Mouse (Mus musculus) cerebellum, postnatal 4 days (tissue): ENCODE data around the gene Sirt2.

Experiments used
- DNase-seq, 2 experiments: peaks; one replicate each; pipeline ENCODE4 v3.0.0; 2022; ENCODE audit warnings: low spot score in 2 of 2, mixed read lengths in 1 of 2

The Sirt2 gene

DNA sequence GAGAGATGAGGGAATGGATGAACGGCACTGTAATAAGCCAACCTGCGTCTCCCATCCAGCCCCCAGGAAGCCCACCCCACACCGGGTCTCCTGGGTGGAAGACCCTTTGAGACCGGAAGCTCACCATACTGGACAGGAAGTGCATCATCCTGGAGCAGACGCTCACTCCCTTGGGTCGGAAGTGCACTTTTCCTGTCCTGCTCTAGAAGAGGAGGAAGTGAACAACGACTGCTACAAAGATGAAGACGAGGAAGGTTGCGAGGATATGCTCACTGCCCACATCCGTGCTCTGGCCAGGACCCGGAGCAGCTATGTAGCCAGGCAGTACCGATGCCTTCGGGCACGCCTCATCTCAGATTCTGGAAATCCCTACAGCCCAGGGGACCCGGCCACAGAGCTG, 29.3 kb downstream of the Sirt2 start:
- no peak for DNase-seq

DNA sequence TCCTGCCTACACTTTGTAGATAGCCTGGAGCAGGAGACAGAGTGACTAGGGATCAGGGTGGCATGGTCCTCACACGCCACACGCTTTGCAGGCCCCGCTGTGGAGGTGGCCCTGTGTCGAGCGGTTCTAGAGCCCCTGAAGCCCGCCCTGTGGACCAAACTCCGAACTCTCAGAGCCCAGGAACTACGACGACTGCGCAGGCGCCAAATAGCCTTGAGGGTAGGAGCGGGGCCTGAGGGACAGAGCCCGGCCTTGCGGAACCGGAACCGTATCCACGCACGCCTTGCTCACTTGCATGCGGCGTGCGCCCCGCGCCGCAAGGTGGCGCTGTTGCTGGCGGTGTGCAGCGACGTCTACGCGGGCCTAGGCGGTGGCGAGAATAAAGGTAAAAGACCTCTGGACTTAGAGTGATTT, 30.0 kb downstream of the Sirt2 start:
- DNase-seq = peak; percentile 60 to 81

DNA sequence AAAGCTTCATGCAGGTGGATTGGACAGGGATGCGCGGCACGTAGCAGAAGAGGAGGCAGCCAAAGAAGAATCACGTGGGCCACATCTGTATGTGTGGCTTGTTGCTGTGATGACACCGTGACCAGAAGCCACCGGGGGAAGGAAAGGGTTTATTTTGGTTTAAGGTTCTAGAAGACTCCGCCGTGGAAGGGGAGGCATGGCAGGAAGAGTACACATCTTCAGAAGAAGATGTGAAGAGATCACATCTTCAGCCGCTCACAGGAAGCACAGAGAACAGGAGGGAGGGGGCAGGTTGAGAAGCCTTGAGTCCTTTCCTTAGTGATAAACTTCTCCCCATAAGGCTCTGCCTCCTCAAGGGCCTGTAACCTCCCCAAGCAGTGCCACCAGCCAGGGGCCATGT, 33.5 kb downstream of the Sirt2 start:
- DNase-seq = no peak

DNA sequence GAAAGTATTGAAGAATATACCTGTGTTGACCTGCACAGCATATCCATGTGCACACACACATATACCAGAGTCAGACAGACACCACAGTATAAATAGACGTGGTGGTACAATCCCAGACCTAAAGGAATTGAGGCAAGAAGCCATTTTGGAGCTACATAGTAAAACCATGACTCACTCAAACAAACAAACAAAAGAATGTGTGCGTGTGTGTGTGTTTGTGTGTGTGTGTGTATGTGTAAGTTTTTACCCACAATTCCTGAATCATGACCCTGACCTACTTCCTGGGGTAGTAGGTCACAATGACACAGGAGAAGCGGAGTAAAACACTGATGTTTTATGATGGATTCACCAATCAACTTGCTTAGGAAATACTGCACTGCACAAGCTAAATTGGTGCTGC, 34.9 kb downstream of the Sirt2 start:
- no peak for DNase-seq

DNA sequence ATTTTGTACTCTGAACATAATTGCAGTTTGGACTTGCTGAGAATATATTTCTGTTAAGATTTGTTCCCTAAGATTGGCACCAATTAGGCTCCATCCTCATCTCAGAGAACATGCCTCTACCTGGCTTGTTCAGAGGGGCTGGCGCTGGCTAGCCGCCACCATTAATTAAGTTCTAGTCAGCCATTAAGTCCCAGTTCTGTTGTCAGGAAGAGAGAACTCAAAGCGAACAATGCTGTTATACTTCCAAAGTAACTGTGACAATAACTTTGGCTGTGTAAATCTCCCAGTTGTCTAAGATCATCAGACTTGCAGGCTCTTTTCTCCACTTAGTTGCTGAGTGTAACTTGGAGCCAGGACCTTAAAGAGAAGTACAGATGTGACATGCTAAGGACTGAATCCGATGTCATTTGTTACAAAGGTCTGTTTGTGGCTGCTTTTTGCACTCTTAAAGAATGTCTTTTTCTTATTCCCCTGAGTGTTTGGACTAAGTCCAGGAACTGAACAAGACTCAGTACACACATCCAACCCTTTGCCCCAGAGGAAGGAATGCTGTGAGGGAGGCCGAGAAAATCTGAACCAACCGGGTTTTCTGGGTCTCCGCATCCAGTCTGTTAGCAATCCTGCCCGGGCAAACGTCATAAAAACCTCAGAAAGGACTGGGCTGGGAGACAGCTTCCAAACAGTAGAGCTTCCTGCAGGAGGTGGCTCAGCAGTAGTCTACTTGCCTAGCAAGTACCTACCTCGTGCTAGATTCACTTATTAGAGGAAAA, 35.6 kb downstream of the Sirt2 start:
- DNase-seq = no peak

DNA sequence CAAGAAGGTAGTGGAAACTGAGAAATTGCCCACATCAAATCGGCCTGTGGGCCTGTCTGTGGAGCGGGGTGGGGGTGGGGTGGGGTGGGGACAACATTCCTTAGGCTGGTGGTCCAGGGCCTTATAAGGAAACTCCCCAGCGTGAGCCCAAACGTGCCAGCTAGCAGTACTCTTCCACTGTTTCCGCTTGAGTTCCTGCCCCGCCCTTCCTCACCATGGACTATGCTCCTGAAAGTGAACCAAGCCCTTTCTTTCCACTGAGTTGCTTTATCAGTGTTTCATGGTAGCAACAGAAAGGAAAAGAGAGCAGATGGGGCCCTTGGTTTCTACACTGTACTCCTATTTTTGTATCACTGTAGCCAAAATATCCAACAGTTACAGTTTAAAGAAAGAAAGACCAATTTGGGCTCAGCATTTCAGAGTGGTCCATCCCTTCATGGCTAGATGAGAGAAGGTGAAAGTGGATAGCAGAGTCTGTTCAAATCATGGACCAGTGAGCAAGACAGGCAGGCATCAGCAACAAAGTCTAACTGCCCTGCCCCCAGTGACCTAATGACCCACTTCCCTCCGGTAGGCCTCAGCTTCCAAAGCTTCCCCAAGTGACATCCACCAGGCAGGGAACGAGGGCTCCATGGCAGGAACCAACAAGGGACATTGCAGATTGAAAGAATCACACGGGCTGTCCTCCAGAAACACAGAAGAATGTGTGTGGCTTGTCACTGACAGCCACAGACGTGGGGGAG, 36.5 kb downstream of the Sirt2 start:
- DNase-seq = no peak

DNA sequence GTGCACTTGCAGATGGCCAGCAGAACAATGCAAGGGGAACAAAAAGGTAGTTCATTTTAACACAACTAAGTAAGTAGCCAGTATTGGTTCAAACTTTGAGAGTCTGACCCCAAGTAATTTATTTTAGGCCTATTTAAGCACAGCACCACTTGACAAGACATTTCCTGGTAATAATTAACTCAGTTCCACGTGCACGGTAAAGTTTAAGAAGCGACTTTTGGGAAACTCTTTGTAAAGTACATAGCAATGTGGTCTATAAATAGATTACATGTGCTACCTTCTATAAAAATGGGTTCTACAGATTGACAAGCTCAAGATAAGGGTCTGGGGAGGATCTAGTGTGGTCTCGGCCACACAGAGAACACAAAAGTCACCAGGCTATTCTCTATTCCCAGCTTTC, 37.2 kb downstream of the Sirt2 start:
- no peak for DNase-seq

DNA sequence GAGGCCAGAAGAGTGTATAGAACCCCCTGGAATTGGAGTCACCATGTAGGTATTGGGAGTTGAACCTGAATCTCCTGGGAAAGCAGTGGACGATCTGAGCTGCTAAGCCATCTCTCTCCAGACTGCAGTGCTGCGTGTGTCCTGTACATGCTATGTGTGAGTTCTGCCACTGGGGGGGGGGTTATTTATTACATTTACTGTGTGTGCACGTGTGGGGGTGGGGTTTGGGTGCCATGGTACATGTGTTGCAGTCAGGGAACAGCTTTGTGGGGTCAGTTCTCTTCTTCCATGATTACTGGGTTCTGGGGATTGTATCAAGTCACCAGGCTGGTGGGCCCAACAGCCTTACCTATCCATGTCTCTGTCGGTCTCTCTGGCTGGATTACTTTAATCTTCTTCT, 40.3 kb downstream of the Sirt2 start:
- DNase-seq = no peak

DNA sequence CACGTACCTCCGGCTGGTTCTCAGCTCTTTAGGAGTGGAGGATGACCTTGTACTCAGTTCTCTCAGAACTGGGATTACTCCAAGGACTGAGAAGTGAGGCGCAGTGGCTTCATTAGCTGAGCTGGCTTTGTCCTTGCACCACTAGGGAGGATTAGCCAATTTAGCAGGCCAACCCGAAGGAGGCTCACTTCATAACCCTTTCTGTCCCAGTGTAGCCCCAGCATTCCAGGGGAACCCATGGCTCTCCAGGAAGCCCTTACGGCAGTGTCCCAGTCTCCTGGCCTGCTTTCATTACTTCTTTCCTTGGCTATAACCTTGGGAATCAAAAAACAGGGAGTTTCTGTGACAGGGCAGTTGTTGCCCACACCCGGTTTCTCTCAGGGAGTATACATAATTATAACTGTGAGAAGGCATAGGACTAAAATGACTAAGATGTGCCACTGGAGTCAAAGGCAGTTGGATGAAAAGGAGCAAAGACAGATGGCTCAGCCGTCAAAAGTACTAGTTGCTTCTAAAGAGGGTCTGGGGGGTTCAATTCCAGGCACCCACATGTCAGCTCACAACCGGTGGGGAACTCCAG, 41.2 kb downstream of the Sirt2 start:
- no peak for DNase-seq

DNA sequence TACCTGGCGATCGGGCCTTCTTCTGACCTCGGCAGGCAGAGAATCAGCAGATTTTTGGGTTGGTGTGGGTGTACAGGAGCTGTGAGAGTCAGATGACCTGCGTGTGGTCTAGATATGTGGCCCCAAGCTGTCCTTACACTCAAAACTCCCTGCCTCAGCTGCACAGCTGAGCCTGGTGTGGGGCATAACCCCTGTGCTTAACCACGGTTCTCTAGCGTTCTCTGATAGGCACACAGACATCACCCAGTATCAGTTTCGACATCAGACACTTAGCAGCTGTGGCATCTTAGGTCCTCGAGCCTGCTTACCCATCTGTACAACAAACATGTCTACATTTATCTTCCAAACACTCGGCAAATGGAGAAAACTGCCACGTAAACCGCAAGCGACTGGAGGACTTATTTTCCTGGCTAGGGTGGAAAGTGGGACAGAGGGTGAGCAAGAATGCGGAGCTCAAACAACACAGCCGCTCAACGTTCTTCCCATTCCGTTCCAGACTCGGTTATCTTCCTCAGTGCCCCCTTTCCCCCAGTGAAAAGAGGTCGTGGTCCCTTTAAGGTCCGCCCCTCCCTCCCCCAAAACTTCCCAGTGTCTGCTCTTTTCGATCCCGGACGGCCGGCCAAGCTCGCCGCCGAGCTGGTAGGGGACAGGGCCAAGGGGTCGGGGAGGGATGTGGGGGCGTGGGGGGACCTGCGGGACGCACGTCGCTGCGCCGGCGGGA, 41.8 kb downstream of the Sirt2 start, which contains the start of gene Hnrnpl:
Hnrnpl (plus strand) TSS at position 321 of the 721 bp plus-strand sequence.
- DNase-seq = no peak

DNA sequence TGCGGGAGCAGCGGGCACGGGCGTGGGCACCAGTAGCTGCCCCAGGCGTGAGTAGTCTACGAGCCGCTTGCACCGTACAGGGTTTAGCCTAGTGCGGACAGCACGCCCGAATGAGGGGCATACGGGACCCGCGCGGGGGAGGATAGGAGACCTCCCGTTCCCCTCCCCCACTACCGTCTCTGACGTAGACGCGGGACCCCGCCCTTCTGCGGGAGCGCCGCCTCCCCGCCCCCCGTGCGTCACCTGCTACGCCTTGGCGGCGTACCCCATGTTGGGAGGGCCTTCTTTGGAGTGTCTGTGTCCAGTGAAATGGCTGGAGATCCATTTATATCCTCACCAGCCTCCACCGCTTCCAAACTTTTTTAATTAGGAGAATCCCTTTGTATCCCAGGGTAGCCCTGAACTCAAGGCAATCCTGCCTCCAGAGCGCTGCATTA, 42.4 kb downstream of the Sirt2 start:
- DNase-seq = peak; percentile 82 to 95

DNA sequence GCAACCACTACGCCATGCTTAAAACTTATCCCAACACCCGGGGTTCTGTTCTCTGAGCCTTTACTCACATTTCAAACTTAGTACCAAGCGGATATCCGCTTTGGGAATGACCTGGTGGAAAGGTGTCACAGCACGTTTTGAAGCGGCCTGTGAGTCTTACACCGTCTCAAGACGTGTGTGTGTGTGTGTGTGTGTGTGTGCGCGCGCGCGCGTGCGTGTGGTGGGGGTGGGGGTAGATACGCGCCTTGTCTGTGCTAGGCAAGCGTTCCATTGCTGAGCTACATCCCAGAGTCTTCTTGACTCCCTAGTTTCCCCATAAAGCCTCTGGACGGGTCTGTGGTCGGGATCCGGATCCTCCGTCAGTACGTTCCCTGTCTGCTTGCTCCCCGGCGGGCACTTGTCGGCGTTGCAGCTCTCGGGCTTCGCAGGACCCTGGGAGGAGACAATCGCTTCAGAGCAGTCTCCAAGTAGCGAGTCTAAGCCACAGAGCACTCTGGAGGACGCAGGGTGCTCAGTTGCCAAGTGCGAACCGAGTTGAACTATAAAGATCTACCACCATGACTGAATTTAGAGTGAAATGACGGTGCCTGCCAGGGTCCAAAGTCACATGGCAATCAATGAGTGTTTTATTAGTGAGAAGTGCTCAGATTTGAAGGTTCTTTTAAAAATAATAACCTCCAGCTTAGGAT, 43.0 kb downstream of the Sirt2 start:
- DNase-seq = peak in 1 of 2 experiments; percentile 61

DNA sequence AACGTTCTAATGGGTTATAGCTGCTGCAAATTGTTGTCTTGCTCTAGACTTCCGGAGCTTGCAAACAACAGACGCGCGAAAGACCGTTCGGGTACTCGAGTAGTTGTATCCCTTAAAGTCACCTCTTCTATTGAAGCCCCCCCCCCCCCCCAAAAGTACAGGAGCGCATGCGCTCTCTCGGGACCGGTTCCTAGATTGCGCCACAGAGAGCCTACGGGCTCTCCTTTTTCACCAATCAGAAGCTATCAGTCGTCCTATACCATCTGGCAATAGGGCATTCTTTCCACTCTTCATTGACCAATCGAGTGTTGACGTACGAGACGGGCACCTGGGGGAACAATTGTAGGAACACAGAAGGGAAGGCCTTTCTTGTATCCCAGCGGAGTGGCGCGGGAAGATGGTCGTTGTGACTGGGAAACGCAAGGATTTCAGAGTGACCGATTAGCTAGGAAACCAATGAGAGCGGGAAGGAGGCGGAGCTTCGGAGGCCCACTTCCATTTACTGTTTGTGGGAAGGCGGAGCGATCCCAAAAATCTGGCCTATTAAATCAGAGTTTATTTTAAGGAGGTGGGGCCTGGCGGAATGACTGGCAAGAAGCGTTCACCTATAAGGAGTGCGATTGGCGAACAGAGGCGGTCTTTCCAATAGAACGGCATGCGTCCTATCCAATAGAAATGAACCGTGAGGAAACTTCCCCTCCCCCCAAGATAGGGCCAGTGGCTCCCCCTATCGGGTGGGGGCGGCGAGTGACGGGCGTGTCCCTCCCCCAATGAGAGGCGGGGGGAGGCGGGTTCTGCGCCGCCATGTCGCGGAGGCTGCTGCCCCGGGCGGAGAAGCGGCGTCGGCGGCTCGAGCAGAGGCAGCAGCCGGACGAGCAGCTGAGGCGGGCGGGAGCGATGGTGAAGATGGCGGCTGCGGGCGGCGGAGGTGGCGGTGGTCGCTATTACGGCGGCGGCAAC, 43.9 kb downstream of the Sirt2 start:
- DNase-seq = peak; percentile 98 to 99

DNA sequence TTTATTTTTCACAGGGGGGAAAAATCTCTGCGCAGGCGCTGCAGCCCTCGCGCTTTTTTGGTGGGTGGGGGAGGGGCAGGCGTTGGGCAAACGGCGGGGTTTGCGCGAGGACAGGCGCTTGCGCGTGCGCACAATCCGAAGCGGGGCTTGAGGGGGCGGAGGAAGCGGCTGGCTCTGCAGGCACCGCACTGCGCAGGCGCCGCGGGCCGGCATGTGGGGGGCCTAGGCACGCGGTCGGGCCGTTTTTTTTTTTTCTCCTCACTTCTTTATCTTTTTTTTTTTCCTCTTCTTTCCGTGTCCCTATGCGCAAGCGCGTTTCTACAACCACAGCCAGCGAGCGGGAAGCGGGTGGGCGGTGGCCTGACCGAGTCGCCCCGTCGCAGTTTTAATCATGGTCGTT, 44.7 kb downstream of the Sirt2 start:
- peak; percentile 92 to 96 for DNase-seq

DNA sequence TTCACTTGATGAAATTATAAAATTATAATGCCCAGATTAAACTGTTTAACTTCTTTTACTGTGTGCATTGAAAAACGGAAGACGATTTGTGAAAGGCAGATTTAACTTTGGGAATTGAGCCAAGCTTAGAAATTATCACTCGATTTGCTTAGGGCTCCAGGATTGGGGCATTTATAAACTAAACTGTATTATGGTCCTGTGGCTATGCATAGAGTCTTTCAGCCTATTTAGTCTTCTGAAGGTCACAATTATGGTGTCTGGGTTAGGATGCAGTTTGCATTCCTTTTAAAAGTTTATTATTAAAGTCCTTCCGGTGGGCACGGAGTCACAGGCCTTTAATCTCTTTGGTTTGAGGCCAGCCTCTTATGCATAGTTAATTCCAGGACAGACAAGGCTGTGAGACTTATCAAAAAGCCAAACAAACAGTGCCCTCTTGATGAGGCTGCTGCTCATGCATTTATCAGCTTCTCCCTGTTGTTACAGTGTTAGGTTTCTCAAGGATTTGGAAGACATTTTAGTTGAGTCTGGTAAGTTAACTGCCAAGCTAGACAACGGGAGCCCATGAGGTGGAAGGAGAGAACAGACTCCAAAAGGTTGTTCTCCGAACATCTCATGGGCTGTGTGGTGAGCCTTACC, 45.2 kb downstream of the Sirt2 start:
- DNase-seq = no peak

DNA sequence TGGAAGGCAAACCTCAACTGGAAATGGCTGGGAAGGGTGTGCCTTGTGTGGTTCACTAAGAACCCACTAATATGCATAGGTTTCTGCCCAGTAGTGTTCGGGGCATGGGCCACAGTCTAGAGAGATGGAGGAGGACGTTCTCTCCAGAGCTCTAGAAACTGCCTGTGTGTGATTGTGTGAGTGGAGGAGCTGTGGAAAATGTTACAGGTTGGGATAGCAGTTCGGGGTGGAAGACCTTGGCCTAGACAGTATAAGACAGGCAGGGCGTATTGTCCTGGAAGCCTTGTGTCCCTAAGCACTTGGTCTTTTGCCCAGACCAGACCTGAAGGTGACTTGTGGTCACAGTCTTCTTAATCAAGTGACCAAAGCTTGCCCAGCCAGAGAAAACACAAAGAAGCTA, 45.9 kb downstream of the Sirt2 start:
- no peak for DNase-seq

DNA sequence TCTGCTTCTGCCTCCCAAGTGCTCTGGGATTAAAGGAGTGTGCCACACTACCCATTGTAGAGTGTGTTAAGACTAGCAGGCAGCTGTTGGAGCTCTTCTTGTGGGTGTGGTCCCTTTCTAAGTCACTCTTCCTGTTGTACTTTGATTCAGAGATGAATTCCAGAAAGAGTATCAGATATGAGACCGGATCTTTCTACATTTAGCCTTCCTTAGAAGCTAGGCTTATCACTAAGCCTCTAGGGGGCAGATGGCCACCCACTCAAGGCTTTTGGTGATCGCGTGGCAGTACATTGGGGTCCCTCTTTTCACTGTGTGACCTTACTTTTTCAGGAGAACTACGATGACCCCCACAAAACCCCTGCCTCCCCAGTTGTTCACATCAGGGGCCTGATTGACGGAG, 46.4 kb downstream of the Sirt2 start:
- no peak for DNase-seq

DNA sequence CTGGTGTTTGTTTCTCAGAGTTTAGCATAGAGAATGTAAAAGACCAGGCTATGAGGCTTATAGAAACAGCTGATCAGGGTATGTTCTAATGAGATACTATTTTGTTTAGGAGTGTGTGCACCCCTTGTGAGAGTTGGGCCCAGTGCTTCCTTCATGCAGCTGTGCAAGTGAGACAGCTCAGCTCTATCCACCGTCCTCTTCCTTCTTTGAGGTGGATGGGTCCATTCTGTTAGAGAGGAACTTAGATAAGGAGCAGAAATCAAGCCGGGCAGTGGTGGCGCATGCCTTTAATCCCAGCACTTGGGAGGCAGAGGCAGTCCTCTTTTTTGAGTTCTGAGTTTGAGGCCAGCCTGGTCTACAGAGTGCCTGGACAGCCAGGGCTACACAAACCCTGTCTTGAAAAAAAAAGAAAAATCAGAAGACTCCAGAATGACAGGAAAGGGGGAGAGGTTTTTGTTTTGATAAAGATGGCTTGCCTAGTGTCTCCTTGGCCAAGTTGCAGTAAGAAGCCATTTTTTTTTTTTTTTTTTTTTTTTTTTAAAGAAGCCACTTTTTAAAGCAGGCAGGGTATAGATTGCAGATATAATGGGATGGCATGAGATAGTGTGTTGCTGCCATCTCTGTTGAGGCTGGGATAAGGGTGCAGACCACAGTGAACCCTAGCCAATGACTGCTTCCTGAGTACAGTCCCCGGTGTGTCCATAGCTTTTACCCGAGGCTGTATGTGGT, 47.9 kb downstream of the Sirt2 start:
- DNase-seq = no peak

DNA sequence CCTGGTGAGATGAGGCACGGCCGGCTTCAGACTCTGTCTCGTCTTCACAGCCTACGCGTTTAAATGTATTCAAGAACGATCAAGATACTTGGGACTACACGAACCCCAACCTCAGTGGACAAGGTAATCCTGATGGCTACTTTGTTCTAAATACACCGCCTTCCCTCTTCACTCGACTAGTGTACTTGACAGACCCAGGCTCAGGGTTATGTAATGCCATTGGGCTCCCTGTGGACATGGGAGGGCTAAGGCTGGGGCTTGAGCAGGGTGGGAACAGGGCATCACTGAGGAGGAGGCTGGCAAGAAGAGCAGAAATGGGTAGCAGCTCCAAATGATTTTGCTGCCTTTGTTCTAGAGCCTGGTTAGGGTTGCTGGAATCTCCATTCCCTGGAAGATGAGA, 48.7 kb downstream of the Sirt2 start:
- no peak for DNase-seq
